Mouse (Mus musculus) hindbrain, embryonic 15.5 days (tissue): Measurements from ENCODE around the gene Gba. TPM values are rescaled to one million over a fixed set of nuclear protein-coding genes. Genes with fewer than 3 reads are reported as not detected.
A peak's percentile ranks its signal among the peaks of the same experiment; 100 is the strongest.

Source experiments
- ATAC-seq: fragments of 200-750 bp; cut with Nextera tagmentation; 2 replicates; pipeline ENCODE4 v1.8.0; 2017; ENCODE audit warnings: low read depth, moderate number of reproducible peaks, moderate TSS enrichment; ENCODE audit not compliant: low FRiP score
- H3K27ac ChIP-seq: fragments of 300-500 bp; sonication (generic); replicated peaks from 2 replicates; pipeline ENCODE4 v1.5.1; 2015; ENCODE audit warnings: mild to moderate bottlenecking, inconsistent platforms
- H3K27me3 ChIP-seq: fragments of 300-500 bp; sonication (generic); 2 replicates; pipeline ENCODE4 v1.6.1; 2015; ENCODE audit warnings: control low read depth, inconsistent platforms
- H3K36me3 ChIP-seq: fragments of 300-500 bp; sonication (generic); 2 replicates; pipeline ENCODE4 v1.6.1; 2015; ENCODE audit warnings: control low read depth, inconsistent platforms
- H3K4me1 ChIP-seq: fragments of 300-500 bp; sonication (generic); replicated peaks from 2 replicates; pipeline ENCODE4 v1.6.1; 2015; ENCODE audit warnings: control low read depth, inconsistent platforms
- H3K4me2 ChIP-seq: fragments of 300-500 bp; sonication (generic); 2 replicates; pipeline ENCODE4 v1.6.1; 2015; ENCODE audit warnings: moderate library complexity, mild to moderate bottlenecking, inconsistent platforms
- H3K4me3 ChIP-seq: fragments of 300-500 bp; sonication (generic); 2 replicates; pipeline ENCODE4 v1.5.1; 2015; ENCODE audit warnings: mild to moderate bottlenecking, inconsistent platforms
- H3K9ac ChIP-seq: fragments of 300-500 bp; sonication (generic); 2 replicates; pipeline ENCODE4 v1.6.1; 2015; ENCODE audit warnings: inconsistent platforms
- H3K9me3 ChIP-seq: fragments of 300-500 bp; sonication (generic); 2 replicates; pipeline ENCODE4 v1.6.1; 2016; ENCODE audit warnings: control low read depth, inconsistent platforms
- whole genome bisulfite sequencing: fragments of 180-500 bp; shearing (Covaris S2); methylation state at CpG from one replicate; pipeline ENCODE4 v1.1.7; 2015; 5-methylcytosine and 5-hydroxymethylcytosine counted together
- polyA plus RNA-seq: library from polyadenylated mRNA; unstranded; fragments of >200 nt; fragmentation: Nextera tagmentation; extraction: Ambion mirVana; gene quantifications from 2 replicates; pipeline ENCODE4 v1.2.1, GENCODE M21; 2015

Gene Gba
- polyA plus RNA-seq, 1 experiment from 2014 or later = 48.0 TPM

GRCm38 (mm10) chr3:89225321-89225815, 22.6 kb downstream of the Gba start:
- Histone ChIP-seq H3K9me3 (no peaks in the 10 kb centered on the region), H3K36me3 (no peaks in the 10 kb centered on the region), H3K4me2 (peak overlapping the region; percentile 67), H3K9ac (peak overlapping the region; percentile 31), H3K27me3 (no peaks in the 10 kb centered on the region), H3K27ac (peak overlapping the region; percentile 84), H3K4me1 (peaks cover 56% of the 10 kb centered on the region), H3K4me3 (peak overlapping the region; percentile 41)
- no peak for ATAC-seq
- WGBS = 22% methylated on average over 12 of the region's 12 CpGs

- Histone ChIP-seq H3K4me1 (peaks cover 56% of the 10 kb centered on the region), H3K27me3 (no peaks in the 10 kb centered on the region), H3K36me3 (no peaks in the 10 kb centered on the region), H3K9me3 (no peaks in the 10 kb centered on the region), H3K27ac (peak overlapping the region; percentile 84), H3K9ac (peak overlapping the region; percentile 46), H3K4me3 (peak overlapping the region; percentile 41), H3K4me2 (peak overlapping the region; percentile 67)
- WGBS = 5% methylated on average over 4 of the region's 4 CpGs
- peak; percentile 65 for ATAC-seq
These were observed 23.2 kb downstream of the Gba start for GRCm38 (mm10) chr3:89225918-89226317.

GRCm38 (mm10) chr3:89226361-89226760, 23.6 kb downstream of the Gba start:
- Histone ChIP-seq H3K36me3 (no peaks in the 10 kb centered on the region), H3K27ac (peak overlapping the region; percentile 84), H3K9ac (peak overlapping the region; percentile 46), H3K4me1 (peaks cover 56% of the 10 kb centered on the region), H3K4me2 (peak overlapping the region; percentile 67), H3K27me3 (no peaks in the 10 kb centered on the region), H3K9me3 (no peaks in the 10 kb centered on the region), H3K4me3 (peak overlapping the region; percentile 41)
- no peak for ATAC-seq
- 9% methylated on average over 11 of the region's 11 CpGs for WGBS

GRCm38 (mm10) chr3:89226900-89227299, 24.2 kb downstream of the Gba start, which contains the start of gene Mtx1:
TSS of gene Mtx1 (minus strand) at chr3:89227088.
- H3K27me3 ChIP-seq = no peaks in the 10 kb centered on the region
- no peaks in the 10 kb centered on the region for H3K36me3 ChIP-seq
- H3K27ac ChIP-seq = peak within 1 kb of the TSS; percentile 84
- H3K4me3 ChIP-seq = peak within 1 kb of the TSS; percentile 41
- H3K4me1 ChIP-seq = peaks cover 56% of the 10 kb centered on the region
- H3K4me2 ChIP-seq = peak within 1 kb of the TSS; percentile 67
- 2% methylated on average over 21 of the region's 21 CpGs for WGBS
- ATAC-seq = no peak
- no peaks in the 10 kb centered on the region for H3K9me3 ChIP-seq
- H3K9ac ChIP-seq = peak within 1 kb of the TSS; percentile 46

GRCm38 (mm10) chr3:89227307-89228179, 24.8 kb downstream of the Gba start:
- peak overlapping the region; percentile 46 for H3K9ac ChIP-seq
- 3% methylated on average over 41 of the region's 41 CpGs for WGBS
- peak overlapping the region; percentile 41 for H3K4me3 ChIP-seq
- peak overlapping the region; percentile 84 for H3K27ac ChIP-seq
- no peaks in the 10 kb centered on the region for H3K9me3 ChIP-seq
- no peaks in the 10 kb centered on the region for H3K27me3 ChIP-seq
- no peaks in the 10 kb centered on the region for H3K36me3 ChIP-seq
- H3K4me1 ChIP-seq = peaks cover 56% of the 10 kb centered on the region
- ATAC-seq = peak; percentile 80
- peak overlapping the region; percentile 67 for H3K4me2 ChIP-seq

GRCm38 (mm10) chr3:89228180-89228549, 25.4 kb downstream of the Gba start:
- WGBS = under 1% methylated on average over 20 of the region's 20 CpGs
- H3K4me2 ChIP-seq = peak overlapping the region; percentile 67
- H3K27me3 ChIP-seq = no peaks in the 10 kb centered on the region
- H3K9me3 ChIP-seq = no peaks in the 10 kb centered on the region
- H3K4me1 ChIP-seq = peaks cover 56% of the 10 kb centered on the region
- peak overlapping the region; percentile 19; the same call in 1 of the 2 replicates for H3K9ac ChIP-seq
- H3K36me3 ChIP-seq = no peaks in the 10 kb centered on the region
- H3K4me3 ChIP-seq = peak overlapping the region; percentile 41
- peak; percentile 40 for ATAC-seq
- H3K27ac ChIP-seq = peak overlapping the region; percentile 84

GRCm38 (mm10) chr3:89228836-89229235, 26.1 kb downstream of the Gba start, which contains the start of gene Muc1:
TSS of gene Muc1 (plus strand) at chr3:89229057.
- H3K27me3 ChIP-seq = no peaks in the 10 kb centered on the region
- ATAC-seq = no peak
- peaks cover 51% of the 10 kb centered on the region for H3K4me1 ChIP-seq
- H3K4me2 ChIP-seq = peak within 1 kb of the TSS; percentile 67
- H3K27ac ChIP-seq = peak within 1 kb of the TSS; percentile 84
- H3K9me3 ChIP-seq = no peaks in the 10 kb centered on the region
- H3K4me3 ChIP-seq = peak within 1 kb of the TSS; percentile 41
- H3K36me3 ChIP-seq = peaks cover 5% of the 10 kb centered on the region; the same call in 1 of the 2 replicates
- H3K9ac ChIP-seq = peak within 1 kb of the TSS; percentile 30; the same call in 1 of the 2 replicates
- 39% methylated on average over 10 of the region's 10 CpGs for WGBS

- Histone ChIP-seq H3K4me1 (peaks cover 47% of the 10 kb centered on the region), H3K9ac (no peak overlapping the region), H3K4me3 (no peak overlapping the region), H3K27ac (no peak overlapping the region), H3K4me2 (no peak overlapping the region), H3K9me3 (no peaks in the 10 kb centered on the region), H3K27me3 (no peaks in the 10 kb centered on the region), H3K36me3 (peaks cover 9% of the 10 kb centered on the region)
- no peak for ATAC-seq
- 56% methylated on average over 4 of the region's 4 CpGs for WGBS
These were observed 26.5 kb downstream of the Gba start for GRCm38 (mm10) chr3:89229276-89229675.

- peaks cover 35% of the 10 kb centered on the region for H3K4me1 ChIP-seq
- no peak overlapping the region for H3K9ac ChIP-seq
- no peaks in the 10 kb centered on the region for H3K27me3 ChIP-seq
- no peaks in the 10 kb centered on the region for H3K9me3 ChIP-seq
- H3K4me2 ChIP-seq = no peak overlapping the region
- 95% methylated on average over 2 of the region's 2 CpGs for WGBS
- H3K36me3 ChIP-seq = peaks cover 22% of the 10 kb centered on the region
- H3K27ac ChIP-seq = no peak overlapping the region
- no peak for ATAC-seq
- H3K4me3 ChIP-seq = no peak overlapping the region
These were observed 27.8 kb downstream of the Gba start for GRCm38 (mm10) chr3:89230561-89230960.

- WGBS = 78% methylated on average over 7 of the region's 7 CpGs
- Histone ChIP-seq H3K4me3 (no peak overlapping the region), H3K9me3 (no peaks in the 10 kb centered on the region), H3K4me2 (no peak overlapping the region), H3K4me1 (peaks cover 27% of the 10 kb centered on the region), H3K27ac (no peak overlapping the region), H3K36me3 (peaks cover 29% of the 10 kb centered on the region), H3K9ac (no peak overlapping the region), H3K27me3 (no peaks in the 10 kb centered on the region)
- ATAC-seq = no peak
These were observed 28.6 kb downstream of the Gba start for GRCm38 (mm10) chr3:89231345-89231744.

- ATAC-seq = no peak
- peaks cover 22% of the 10 kb centered on the region for H3K4me1 ChIP-seq
- no peaks in the 10 kb centered on the region for H3K9me3 ChIP-seq
- peaks cover 34% of the 10 kb centered on the region for H3K36me3 ChIP-seq
- no peaks in the 10 kb centered on the region for H3K27me3 ChIP-seq
- 80% methylated on average over 16 of the region's 16 CpGs for WGBS
- no peak overlapping the region for H3K9ac ChIP-seq
- no peak overlapping the region for H3K27ac ChIP-seq
- no peak overlapping the region for H3K4me2 ChIP-seq
- no peak overlapping the region for H3K4me3 ChIP-seq
These were observed 29.1 kb downstream of the Gba start for GRCm38 (mm10) chr3:89231772-89232275.

- Histone ChIP-seq H3K27me3 (no peaks in the 10 kb centered on the region), H3K9me3 (no peaks in the 10 kb centered on the region), H3K4me2 (no peak overlapping the region), H3K27ac (no peak overlapping the region), H3K4me3 (no peak overlapping the region), H3K9ac (no peak overlapping the region), H3K4me1 (peaks cover 14% of the 10 kb centered on the region), H3K36me3 (peaks cover 41% of the 10 kb centered on the region)
- WGBS = 80% methylated on average over 6 of the region's 6 CpGs
- no peak for ATAC-seq
These were observed 29.9 kb downstream of the Gba start for GRCm38 (mm10) chr3:89232614-89233013.
